Mouse (Mus musculus) small intestine, adult 2 months (tissue): Measurements from ENCODE around the gene Nmnat2. TPM values are rescaled to one million over a fixed set of nuclear protein-coding genes. Genes with fewer than 3 reads are reported as not detected.

ENCODE experiments used
- H3K27ac ChIP-seq: fragments of 200-500 bp; 2 replicates; pipeline ENCODE4 v1.5.1; 2012; ENCODE audit warnings: low read depth, low read length, control low read depth, inconsistent platforms; ENCODE audit not compliant: insufficient read depth
- H3K27me3 ChIP-seq: fragments of 200-500 bp; 2 replicates; pipeline ENCODE4 v1.6.1; 2012; ENCODE audit warnings: mild to moderate bottlenecking, moderate library complexity, low read length, inconsistent platforms; ENCODE audit not compliant: control insufficient read depth, insufficient read depth
- H3K36me3 ChIP-seq: fragments of 200-500 bp; 2 replicates; pipeline ENCODE4 v1.6.1; 2012; ENCODE audit warnings: mild to moderate bottlenecking, low read length, control low read depth, inconsistent platforms; ENCODE audit not compliant: control insufficient read depth, insufficient read depth
- H3K4me1 ChIP-seq: fragments of 200-500 bp; 2 replicates; pipeline ENCODE4 v1.6.1; 2012; ENCODE audit warnings: low read length, inconsistent platforms, mixed read lengths; ENCODE audit not compliant: control insufficient read depth, insufficient read depth, insufficient read length
- H3K4me3 ChIP-seq: fragments of 200-500 bp; 2 replicates; pipeline ENCODE4 v1.5.1; 2012; ENCODE audit warnings: low read depth, mild to moderate bottlenecking, control low read depth, inconsistent platforms, low read length, moderate library complexity
- CTCF ChIP-seq: fragments of 200-500 bp; IDR thresholded peaks from 2 replicates; pipeline ENCODE4 v1.5.1; 2012; ENCODE audit warnings: low read depth, mild to moderate bottlenecking, control low read depth, inconsistent platforms, low read length, moderate library complexity, mixed read lengths; ENCODE audit not compliant: insufficient replicate concordance, insufficient read length; ENCODE audit errors: extremely low read depth
- POLR2A ChIP-seq: fragments of 200-500 bp; IDR thresholded peaks from 2 replicates; pipeline ENCODE4 v1.6.1; 2012; ENCODE audit warnings: low read depth, mild to moderate bottlenecking, control low read depth, inconsistent platforms, low read length, moderate library complexity
- WGBS: fragments of 180-500 bp; shearing (Covaris S2); methylation state at CpG from one replicate; pipeline ENCODE4 v1.1.7; 2018; 5-methylcytosine and 5-hydroxymethylcytosine counted together
- polyA plus RNA-seq: library from polyadenylated mRNA; depleted of rRNA; stranded (reverse); fragments of >200 nt; gene quantifications from 2 replicates; pipeline ENCODE4 v1.2.3, GENCODE M21; 2012

Nmnat2 gene
- polyA plus RNA-seq, 1 experiment: 0.35 TPM

DNA sequence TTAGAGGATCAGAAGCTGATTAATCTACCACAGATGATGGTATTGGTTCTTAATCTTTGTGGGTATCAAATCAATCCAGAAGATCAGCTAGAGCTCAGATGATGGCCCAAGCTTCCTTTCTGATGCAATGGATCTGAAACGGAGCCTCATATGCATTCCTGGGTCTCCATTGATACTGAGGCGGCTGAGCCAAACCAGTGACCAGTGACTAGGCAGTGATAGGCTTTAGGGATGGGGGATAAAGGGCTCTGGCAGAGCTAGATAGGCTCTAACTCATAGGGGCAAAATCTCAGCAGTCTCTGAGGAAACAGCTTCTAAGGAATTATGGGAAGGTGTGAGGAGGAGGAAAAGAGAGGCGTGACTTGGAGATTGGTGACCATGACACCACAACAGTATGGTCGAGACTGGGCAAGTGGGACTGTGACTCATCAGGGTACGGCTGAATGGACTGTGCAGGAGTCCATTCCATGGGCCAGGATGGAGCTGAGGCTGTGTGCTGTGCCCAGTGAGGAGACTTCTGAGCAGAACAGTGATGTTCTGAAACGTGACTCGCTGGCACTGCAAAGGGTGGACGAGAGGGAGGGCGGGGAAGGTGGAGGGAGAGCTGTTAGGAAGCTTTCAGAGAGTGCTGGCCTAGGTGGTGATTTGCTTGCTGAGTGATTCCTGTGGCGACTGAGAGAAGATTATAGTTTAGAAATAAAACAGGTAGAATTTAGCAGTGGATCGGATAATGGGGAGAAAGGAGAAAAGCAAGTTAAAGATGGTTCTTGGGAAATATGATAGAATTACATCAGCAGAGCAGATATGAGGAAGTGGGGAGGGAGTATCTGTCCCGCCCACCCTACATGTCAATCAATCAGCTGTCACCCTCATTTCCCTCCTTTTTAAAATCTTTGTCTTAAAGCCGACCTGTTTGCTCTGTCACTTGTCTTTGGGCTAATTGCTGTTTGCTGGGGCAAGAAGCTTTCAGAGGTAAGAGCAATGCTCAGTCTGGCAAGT lies 55.9 kb downstream of the Nmnat2 start:
- Histone ChIP-seq H3K27me3 (no peaks in the 10 kb centered on the region), H3K36me3 (no peaks in the 10 kb centered on the region), H3K27ac (no peak overlapping the region), H3K4me1 (0 out of 2 replicates have a peak, but pooled peaks cover 2% of the 10 kb centered on the region), H3K4me3 (no peak overlapping the region)
- WGBS: 64% methylated on average over 13 of the region's 13 CpGs
- TF ChIP-seq CTCF: no peak
- TF ChIP-seq POLR2A: no peak

DNA sequence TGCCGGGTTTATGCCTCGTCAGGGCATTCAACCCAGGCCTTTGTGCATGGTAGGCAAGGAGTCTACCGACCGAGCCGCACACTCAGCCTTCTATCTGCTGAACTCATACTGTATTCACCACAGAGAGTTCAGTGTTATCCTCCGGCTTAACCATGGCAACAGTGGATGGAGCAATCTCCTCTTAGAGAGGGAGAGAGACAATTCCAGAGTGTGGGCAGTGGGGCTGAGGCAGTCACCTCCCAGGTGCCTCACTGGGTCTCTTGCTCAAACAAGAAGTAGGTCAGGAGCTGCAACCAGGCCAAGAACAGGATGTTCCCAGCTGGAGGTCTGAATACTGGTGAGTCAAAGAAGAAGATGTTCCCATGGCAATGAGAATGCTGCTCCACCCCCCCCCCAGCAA lies 56.8 kb downstream of the Nmnat2 start:
- Histone ChIP-seq H3K27me3 (no peaks in the 10 kb centered on the region), H3K36me3 (no peaks in the 10 kb centered on the region), H3K27ac (no peak overlapping the region), H3K4me3 (no peak overlapping the region), H3K4me1 (0 out of 2 replicates have a peak, but pooled peaks cover 2% of the 10 kb centered on the region)
- WGBS: 89% methylated on average over 6 of the region's 6 CpGs
- TF ChIP-seq POLR2A: no peak
- no peak for TF ChIP-seq CTCF

DNA sequence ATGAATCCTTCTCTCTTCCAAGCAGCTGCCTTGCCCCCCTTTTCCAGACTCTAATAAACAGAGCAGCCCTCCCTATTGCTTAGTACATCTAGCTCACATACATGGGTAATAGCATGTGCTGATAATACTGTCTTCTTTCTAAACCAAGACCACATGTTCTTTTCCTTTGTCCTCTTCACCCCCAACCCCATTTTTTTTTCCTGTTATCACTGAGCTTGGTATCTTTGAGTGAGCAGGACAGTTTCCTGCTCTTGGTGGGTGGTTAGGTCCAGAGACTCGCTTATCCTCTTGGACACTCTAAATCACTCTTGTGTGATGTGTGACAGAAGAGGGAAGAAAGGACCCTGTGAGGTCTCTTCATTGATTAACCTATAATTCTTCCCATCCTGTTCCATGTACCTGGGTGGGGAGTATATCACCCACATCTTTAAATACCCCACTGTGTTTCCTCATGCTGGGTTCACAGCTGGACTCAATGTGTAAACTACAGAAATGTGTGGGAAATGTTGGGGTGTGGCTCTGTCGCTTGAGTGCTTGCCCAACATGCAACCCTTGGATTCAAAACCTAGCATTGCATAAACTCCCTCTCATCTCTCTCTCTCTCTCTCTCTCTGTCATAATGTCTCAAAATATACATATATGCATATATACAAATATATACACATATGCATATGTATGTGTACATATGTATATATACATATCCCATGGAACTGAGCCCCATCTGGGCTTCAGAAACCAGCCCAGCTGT lies 58.9 kb downstream of the Nmnat2 start:
- Histone ChIP-seq H3K4me1 (no peaks in the 10 kb centered on the region), H3K27ac (no peak overlapping the region), H3K36me3 (no peaks in the 10 kb centered on the region), H3K4me3 (no peak overlapping the region), H3K27me3 (no peaks in the 10 kb centered on the region)
- TF ChIP-seq POLR2A: no peak
- no peak for TF ChIP-seq CTCF
- WGBS: 62% methylated on average over 2 of the region's 2 CpGs

DNA sequence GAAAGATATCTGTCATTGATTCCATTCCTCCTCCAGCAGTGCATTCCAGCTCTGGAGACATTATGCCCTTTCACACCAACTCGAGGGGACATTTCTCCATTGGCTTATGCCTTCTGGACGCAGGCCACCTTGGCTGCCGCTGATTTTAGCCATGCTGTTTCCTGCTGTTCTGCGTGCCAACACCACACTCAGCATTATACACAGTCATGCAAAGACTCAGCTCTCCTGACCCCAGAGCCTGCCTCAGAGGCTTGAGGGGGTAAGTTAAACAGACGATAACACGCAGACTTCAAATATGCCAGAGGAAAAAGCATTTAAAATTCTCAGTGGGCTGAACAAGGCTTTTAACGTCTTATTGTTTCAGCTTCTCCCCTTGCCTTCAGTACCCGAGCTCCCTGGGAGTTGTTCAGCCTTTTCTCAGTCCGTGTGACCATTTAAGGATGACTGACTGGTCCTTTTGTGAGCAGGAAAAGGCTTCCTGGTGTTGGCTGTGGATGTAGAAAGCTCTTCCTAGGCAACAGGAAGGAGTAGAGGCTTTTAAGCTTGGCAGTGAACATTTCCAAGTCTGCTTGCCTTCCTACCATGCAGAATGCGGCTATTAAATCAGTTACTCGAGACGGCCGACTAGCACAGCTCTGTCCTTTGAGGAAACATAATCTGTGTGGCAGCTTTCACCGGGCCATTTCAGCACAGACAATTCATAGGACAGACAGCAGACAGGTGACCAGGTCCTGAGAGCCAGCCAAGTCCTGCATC lies 59.8 kb downstream of the Nmnat2 start:
- Histone ChIP-seq H3K4me1 (no peaks in the 10 kb centered on the region), H3K27ac (peak overlapping the region; percentile 49; the same call in 1 of the 2 replicates), H3K27me3 (no peaks in the 10 kb centered on the region), H3K4me3 (no peak overlapping the region), H3K36me3 (no peaks in the 10 kb centered on the region)
- TF ChIP-seq POLR2A (no peak), CTCF (no peak)
- 51% methylated on average over 14 of the region's 14 CpGs for WGBS

DNA sequence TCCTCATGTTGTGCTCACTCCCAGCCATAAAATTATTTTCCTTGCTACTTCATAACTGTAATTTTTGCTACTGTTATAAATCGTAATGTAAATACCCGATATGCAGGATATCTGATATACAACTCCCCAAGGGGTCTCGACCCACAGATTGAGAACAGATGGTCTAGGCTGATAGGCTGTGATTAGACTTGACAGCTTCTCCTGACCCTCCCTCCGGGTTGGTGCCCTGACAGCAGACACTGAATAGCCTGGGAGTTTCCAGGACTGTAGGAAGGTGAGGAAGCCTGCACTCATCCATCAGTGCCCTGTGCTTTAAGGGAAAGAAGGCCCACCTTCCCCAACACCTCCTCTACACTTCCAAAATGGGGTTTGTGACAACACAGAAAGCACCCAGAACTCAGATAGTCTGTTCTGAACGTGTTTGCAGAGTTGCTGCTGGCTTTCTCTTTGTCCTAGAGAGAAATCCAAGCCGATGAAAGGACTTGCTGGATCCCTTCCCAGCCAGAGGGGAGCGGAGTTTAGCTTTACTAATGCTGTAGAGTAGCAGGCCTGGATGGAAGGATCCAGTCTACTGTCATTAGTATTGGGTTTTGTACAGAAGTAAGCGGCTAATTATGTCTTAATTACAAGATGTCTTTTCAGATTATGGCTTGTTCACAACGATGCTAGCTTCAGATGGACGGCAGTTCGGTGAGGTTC lies 61.8 kb downstream of the Nmnat2 start:
- TF ChIP-seq CTCF (no peak), POLR2A (no peak)
- Histone ChIP-seq H3K4me3 (no peak overlapping the region), H3K27me3 (no peaks in the 10 kb centered on the region), H3K27ac (no peak overlapping the region), H3K36me3 (no peaks in the 10 kb centered on the region), H3K4me1 (no peaks in the 10 kb centered on the region)
- 69% methylated on average over 11 of the region's 11 CpGs for WGBS

DNA sequence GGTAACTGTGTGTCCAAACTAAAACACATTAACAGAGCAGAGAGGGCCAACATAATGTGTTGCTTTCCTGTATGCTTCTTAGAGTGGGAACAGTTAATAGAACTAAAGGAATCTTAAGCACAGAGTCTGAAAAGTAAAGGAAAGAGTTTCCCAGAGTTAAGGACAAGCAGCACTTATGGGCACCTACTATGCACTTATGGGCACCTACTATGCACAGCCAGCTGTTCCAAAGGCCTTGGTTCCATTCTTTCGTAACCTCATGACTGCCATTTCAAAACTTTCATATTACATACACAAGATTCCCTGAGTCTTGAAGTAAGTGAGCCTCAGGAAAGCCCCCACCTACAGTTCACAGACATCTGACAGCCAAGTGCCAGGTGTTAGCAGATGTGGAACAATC lies 64.3 kb downstream of the Nmnat2 start:
- WGBS: 93% methylated on average over 1 of the region's 1 CpGs

More for the DNA sequence above, 64.3 kb downstream of the Nmnat2 start:
- Histone ChIP-seq H3K27ac (no peak overlapping the region), H3K4me1 (no peaks in the 10 kb centered on the region), H3K4me3 (no peak overlapping the region), H3K27me3 (no peaks in the 10 kb centered on the region), H3K36me3 (no peaks in the 10 kb centered on the region)
- no peak for TF ChIP-seq POLR2A
- TF ChIP-seq CTCF: no peak
